Mouse (Mus musculus) myocyte (in vitro differentiated cells): ENCODE results near the gene Vamp5. TPM values are rescaled to one million over a fixed set of nuclear protein-coding genes. Genes with fewer than 3 reads are reported as not detected.
A peak's percentile ranks its signal among the peaks of the same experiment; 100 is the strongest.

Source experiments
- H3K27me3 ChIP-seq: one replicate; pipeline ENCODE4 v1.6.1; 2011; ENCODE audit not compliant: control insufficient read depth, insufficient read depth, insufficient read length
- H3K36me3 ChIP-seq: one replicate; pipeline ENCODE4 v1.6.1; 2011; ENCODE audit not compliant: control insufficient read depth, insufficient read depth
- H3K4me2 ChIP-seq: one replicate; pipeline ENCODE4 v1.6.1; 2011; ENCODE audit warnings: low read depth, control low read depth
- H3K4me3 ChIP-seq: one replicate; pipeline ENCODE4 v1.5.1; 2011; ENCODE audit warnings: mild to moderate bottlenecking, control low read depth, moderate library complexity
- H3K79me2 ChIP-seq: one replicate; pipeline ENCODE4 v1.6.1; 2011; ENCODE audit not compliant: control insufficient read depth, insufficient read depth
- H3ac ChIP-seq: one replicate; pipeline ENCODE4 v1.6.1; 2011; ENCODE audit not compliant: control insufficient read depth, insufficient read length
- CEBPB ChIP-seq: IDR thresholded peaks from 2 replicates; pipeline ENCODE4 v1.6.1; 2011; ENCODE audit warnings: mild to moderate bottlenecking, moderate library complexity; ENCODE audit not compliant: poor library complexity, insufficient read depth, severe bottlenecking
- E2F4 ChIP-seq: IDR thresholded peaks from one replicate; pipeline ENCODE4 v1.6.1; 2011; ENCODE audit warnings: mild to moderate bottlenecking, control low read depth, moderate library complexity; ENCODE audit not compliant: insufficient read depth
- MAX ChIP-seq: IDR thresholded peaks from one replicate; pipeline ENCODE4 v1.6.1; 2011; ENCODE audit warnings: low read depth, mild to moderate bottlenecking, control low read depth
- MYOD1 ChIP-seq, 3 experiments: IDR thresholded peaks; one replicate each; pipeline ENCODE4 v1.6.1; 2011; ENCODE audit warnings: control low read depth in 2 of 3, low read depth in 2 of 3, mild to moderate bottlenecking in 2 of 3, moderate library complexity in 1 of 3; ENCODE audit not compliant: insufficient read length in 2 of 3, control insufficient read depth in 1 of 3
- MYOG ChIP-seq, 3 experiments: IDR thresholded peaks; one replicate each; pipeline ENCODE4 v1.6.1; 2011; ENCODE audit warnings: control low read depth in 2 of 3, low read depth in 2 of 3, mild to moderate bottlenecking in 2 of 3; ENCODE audit not compliant: insufficient read length in 2 of 3, control insufficient read depth in 1 of 3, insufficient read depth in 1 of 3
- POLR2A ChIP-seq: IDR thresholded peaks from one replicate; pipeline ENCODE4 v1.6.1; 2011; ENCODE audit warnings: low read depth, mild to moderate bottlenecking, control low read depth, moderate library complexity; ENCODE audit not compliant: insufficient read length
- POLR2AphosphoS2 ChIP-seq: IDR thresholded peaks from one replicate; pipeline ENCODE4 v1.6.1; 2011; ENCODE audit warnings: low read depth, control low read depth; ENCODE audit not compliant: insufficient read length
- REST ChIP-seq: IDR thresholded peaks from one replicate; pipeline ENCODE4 v1.6.1; 2011; ENCODE audit warnings: mild to moderate bottlenecking, control low read depth, moderate library complexity; ENCODE audit not compliant: insufficient read depth, insufficient read length
- SRF ChIP-seq: IDR thresholded peaks from one replicate; pipeline ENCODE4 v1.6.1; 2011; ENCODE audit warnings: low read depth; ENCODE audit not compliant: control insufficient read depth, insufficient read length
- TCF12 ChIP-seq: IDR thresholded peaks from one replicate; pipeline ENCODE4 v1.6.1; 2011; ENCODE audit warnings: mild to moderate bottlenecking, control low read depth; ENCODE audit not compliant: poor library complexity, insufficient read depth, severe bottlenecking
- TCF3 ChIP-seq: IDR thresholded peaks from one replicate; pipeline ENCODE4 v1.6.1; 2011; ENCODE audit warnings: low read depth, control low read depth; ENCODE audit not compliant: insufficient read length
- USF1 ChIP-seq: IDR thresholded peaks from one replicate; pipeline ENCODE4 v1.6.1; 2011; ENCODE audit warnings: low read depth, mild to moderate bottlenecking, control low read depth, moderate library complexity
- polyA plus RNA-seq: library from polyadenylated mRNA; unstranded; fragments of >200 nt; fragmentation: generic; extraction: Trizol; gene quantifications from one replicate; pipeline ENCODE4 v1.2.1, GENCODE M21; 2012; ENCODE audit warnings: missing spikeins

Gene Vamp5
- polyA plus RNA-seq, 1 experiment: 544 TPM

GRCm38 (mm10) chr6:72354025-72354424 lies 26.2 kb downstream of the Vamp5 start:
- TF ChIP-seq CEBPB: no peak
- TF ChIP-seq MYOD1 (IDR thresholded peaks at IDR 0.05; ENCODE audit: control insufficient read depth in 1 of 3, insufficient read length in 2 of 3, low read depth in 2 of 3): no peak
- TF ChIP-seq MAX: no peak
- no peak for TF ChIP-seq POLR2A
- TF ChIP-seq TCF12: no peak
- no peak for TF ChIP-seq REST
- no peak for TF ChIP-seq TCF3
- TF ChIP-seq MYOG (IDR thresholded peaks at IDR 0.05; ENCODE audit: control insufficient read depth in 1 of 3, insufficient read depth in 1 of 3, insufficient read length in 2 of 3, low read depth in 2 of 3): no peak
- TF ChIP-seq POLR2AphosphoS2: no peak
- TF ChIP-seq SRF: no peak
- Histone ChIP-seq H3K4me2 (no peak overlapping the region), H3K79me2 (peaks cover 8% of the 10 kb centered on the region), H3ac (no peak overlapping the region), H3K36me3 (peaks cover 17% of the 10 kb centered on the region), H3K4me3 (no peak overlapping the region), H3K27me3 (no peaks in the 10 kb centered on the region)

GRCm38 (mm10) chr6:72352636-72353405 lies 27.4 kb downstream of the Vamp5 start:
- H3ac ChIP-seq: no peak overlapping the region
- peaks cover 20% of the 10 kb centered on the region for H3K79me2 ChIP-seq
- TF ChIP-seq POLR2A (no peak), TCF12 (no peak), MAX (no peak), E2F4 (no peak), MYOD1 (IDR thresholded peaks at IDR 0.05; ENCODE audit: control insufficient read depth in 1 of 3, insufficient read length in 2 of 3, low read depth in 2 of 3) (no peak), CEBPB (no peak)
- H3K36me3 ChIP-seq: peaks cover 17% of the 10 kb centered on the region
- no peak overlapping the region for H3K4me2 ChIP-seq
- no peaks in the 10 kb centered on the region for H3K27me3 ChIP-seq
- no peak overlapping the region for H3K4me3 ChIP-seq

- Histone ChIP-seq H3K27me3 (no peaks in the 10 kb centered on the region), H3K36me3 (peaks cover 17% of the 10 kb centered on the region), H3ac (no peak overlapping the region), H3K79me2 (peaks cover 30% of the 10 kb centered on the region), H3K4me3 (no peak overlapping the region), H3K4me2 (no peak overlapping the region)
- TF ChIP-seq MYOG (IDR thresholded peaks at IDR 0.05; ENCODE audit: control insufficient read depth in 1 of 3, insufficient read depth in 1 of 3, insufficient read length in 2 of 3, low read depth in 2 of 3) (no peak), USF1 (no peak), TCF12 (no peak), POLR2AphosphoS2 (no peak), E2F4 (no peak), MYOD1 (IDR thresholded peaks at IDR 0.05; ENCODE audit: control insufficient read depth in 1 of 3, insufficient read length in 2 of 3, low read depth in 2 of 3) (no peak), TCF3 (no peak), CEBPB (no peak)
Observed at GRCm38 (mm10) chr6:72350214-72350613, 30.1 kb downstream of the Vamp5 start.

GRCm38 (mm10) chr6:72348411-72348810 lies 31.9 kb downstream of the Vamp5 start:
- Histone ChIP-seq H3K4me2 (peak overlapping the region; percentile 57), H3ac (no peak overlapping the region), H3K27me3 (no peaks in the 10 kb centered on the region), H3K4me3 (peak overlapping the region; percentile 53), H3K79me2 (peaks cover 46% of the 10 kb centered on the region), H3K36me3 (peaks cover 17% of the 10 kb centered on the region)
- TF ChIP-seq TCF12 (no peak), POLR2A (no peak), CEBPB (no peak), E2F4 (no peak), MYOG (IDR thresholded peaks at IDR 0.05; ENCODE audit: control insufficient read depth in 1 of 3, insufficient read depth in 1 of 3, insufficient read length in 2 of 3, low read depth in 2 of 3) (no peak), TCF3 (no peak), USF1 (no peak), POLR2AphosphoS2 (no peak), MAX (no peak), MYOD1 (IDR thresholded peaks at IDR 0.05; ENCODE audit: control insufficient read depth in 1 of 3, insufficient read length in 2 of 3, low read depth in 2 of 3) (no peak), REST (no peak), SRF (no peak)
